Mouse (Mus musculus): ENCODE measurements at regions not wholly inside any gene's neighbourhood (a gene's known extent, or its start where the extent isn't known, plus 50 kb on each side); places are given as distances from the start of the nearest gene placed in this dataset.

DNA sequence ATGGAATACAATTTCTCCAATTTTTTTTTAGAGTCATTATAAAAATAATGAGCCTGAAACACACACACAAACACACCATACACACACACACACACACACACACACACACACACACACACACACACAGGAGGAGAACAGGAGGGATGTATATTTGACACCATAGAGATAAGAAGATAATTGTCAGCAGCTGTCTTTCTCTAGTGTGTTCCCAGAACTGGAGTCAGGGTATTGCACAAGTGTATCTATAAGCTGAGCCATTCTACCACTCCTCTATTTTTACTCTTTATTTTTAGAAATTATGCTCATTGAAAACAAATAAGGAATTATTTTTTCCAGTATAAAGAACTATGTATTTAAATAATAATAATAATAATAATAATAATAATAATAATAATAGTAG, 407.6 kb upstream of the Zic4 start:
- no peaks in the 10 kb centered on the region for H3K27me3 ChIP-seq (ENCODE audit: control insufficient read depth, insufficient read depth, low read length)
- H3K4me2 ChIP-seq (replicated peaks; ENCODE audit: low read depth, low read length) = no peak overlapping the region
- no peaks in the 10 kb centered on the region for H3K36me3 ChIP-seq (ENCODE audit: control insufficient read depth, insufficient read depth, low read length)
- H3K4me3 ChIP-seq (ENCODE audit: low read depth, low read length) = no peak overlapping the region
- H3K9me3 ChIP-seq (ENCODE audit: control insufficient read depth, low read length) = no peaks in the 10 kb centered on the region
- H3K9ac ChIP-seq (ENCODE audit: low read depth, low read length) = no peak overlapping the region
- no peak overlapping the region for H3K27ac ChIP-seq (ENCODE audit: low read depth, low read length)
- DNase-seq (ENCODE audit: low spot score) (no peak), ATAC-seq (ENCODE audit: low FRiP score) (no peak)
- no peaks in the 10 kb centered on the region for H3K4me1 ChIP-seq (replicated peaks; ENCODE audit: control insufficient read depth, insufficient read depth, low read length)

- no peak overlapping the region for H3K27ac ChIP-seq (ENCODE audit: low read depth, low read length)
- DNase-seq (ENCODE audit: low spot score) (no peak), ATAC-seq (ENCODE audit: low FRiP score) (no peak)
- H3K36me3 ChIP-seq (ENCODE audit: control insufficient read depth, insufficient read depth, low read length) = no peaks in the 10 kb centered on the region
- H3K9ac ChIP-seq (ENCODE audit: low read depth, low read length) = no peak overlapping the region
- no peak overlapping the region for H3K4me2 ChIP-seq (replicated peaks; ENCODE audit: low read depth, low read length)
- H3K9me3 ChIP-seq (ENCODE audit: control insufficient read depth, low read length) = no peaks in the 10 kb centered on the region
- no peaks in the 10 kb centered on the region for H3K27me3 ChIP-seq (ENCODE audit: control insufficient read depth, insufficient read depth, low read length)
- no peaks in the 10 kb centered on the region for H3K4me1 ChIP-seq (replicated peaks; ENCODE audit: control insufficient read depth, insufficient read depth, low read length)
- WGBS = 69% methylated on average over 4 of the region's 4 CpGs
- no peak overlapping the region for H3K4me3 ChIP-seq (ENCODE audit: low read depth, low read length)
These were observed 400.8 kb upstream of the Zic4 start for GRCm38 (mm10) chr9:90961436-90961835.

DNA sequence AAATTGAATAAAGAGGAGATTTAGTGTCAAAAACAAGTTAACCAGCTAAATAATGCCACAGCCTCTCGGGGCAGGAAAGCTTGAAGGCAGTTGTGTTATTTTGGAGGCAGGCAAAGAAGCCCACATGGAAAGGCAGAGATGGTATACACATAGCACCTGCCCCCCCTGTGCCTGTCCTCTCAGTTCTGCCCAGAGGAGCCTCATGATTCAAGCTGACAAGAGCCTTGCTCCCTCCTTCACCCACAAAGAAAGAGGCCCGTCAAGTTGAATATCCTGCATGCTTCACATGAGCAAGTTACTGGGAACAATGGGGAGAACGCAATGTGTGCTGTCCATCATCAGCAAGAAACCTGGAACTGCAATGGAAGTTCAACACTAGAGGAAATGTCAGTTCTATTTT, 398.2 kb upstream of the Zic4 start:
- Histone ChIP-seq H3K4me3 (ENCODE audit: low read depth, low read length) (no peak overlapping the region), H3K9ac (ENCODE audit: low read depth, low read length) (no peak overlapping the region), H3K27ac (ENCODE audit: low read depth, low read length) (no peak overlapping the region), H3K27me3 (ENCODE audit: control insufficient read depth, insufficient read depth, low read length) (no peaks in the 10 kb centered on the region), H3K4me2 (replicated peaks; ENCODE audit: low read depth, low read length) (no peak overlapping the region), H3K9me3 (ENCODE audit: control insufficient read depth, low read length) (no peaks in the 10 kb centered on the region), H3K36me3 (ENCODE audit: control insufficient read depth, insufficient read depth, low read length) (no peaks in the 10 kb centered on the region), H3K4me1 (replicated peaks; ENCODE audit: control insufficient read depth, insufficient read depth, low read length) (no peaks in the 10 kb centered on the region)
- peak; percentile 8 for DNase-seq (ENCODE audit: low spot score)
- ATAC-seq (ENCODE audit: low FRiP score) = 0 out of 2 replicates have a peak, but pooled peaks have one; percentile 27
- 30% methylated on average over 3 of the region's 3 CpGs for whole genome bisulfite sequencing

GRCm38 (mm10) chr9:90978730-90979129, 383.5 kb upstream of the Zic4 start:
- H3K4me1 ChIP-seq (replicated peaks; ENCODE audit: control insufficient read depth, insufficient read depth, low read length) = no peaks in the 10 kb centered on the region
- H3K9me3 ChIP-seq (ENCODE audit: control insufficient read depth, low read length) = no peaks in the 10 kb centered on the region
- H3K9ac ChIP-seq (ENCODE audit: low read depth, low read length) = no peak overlapping the region
- H3K4me2 ChIP-seq (replicated peaks; ENCODE audit: low read depth, low read length) = no peak overlapping the region
- ATAC-seq (ENCODE audit: low FRiP score) = no peak
- WGBS = 92% methylated on average over 4 of the region's 4 CpGs
- no peak overlapping the region for H3K27ac ChIP-seq (ENCODE audit: low read depth, low read length)
- no peaks in the 10 kb centered on the region for H3K36me3 ChIP-seq (ENCODE audit: control insufficient read depth, insufficient read depth, low read length)
- no peaks in the 10 kb centered on the region for H3K27me3 ChIP-seq (ENCODE audit: control insufficient read depth, insufficient read depth, low read length)
- no peak for DNase-seq (ENCODE audit: low spot score)
- H3K4me3 ChIP-seq (ENCODE audit: low read depth, low read length) = no peak overlapping the region

DNA sequence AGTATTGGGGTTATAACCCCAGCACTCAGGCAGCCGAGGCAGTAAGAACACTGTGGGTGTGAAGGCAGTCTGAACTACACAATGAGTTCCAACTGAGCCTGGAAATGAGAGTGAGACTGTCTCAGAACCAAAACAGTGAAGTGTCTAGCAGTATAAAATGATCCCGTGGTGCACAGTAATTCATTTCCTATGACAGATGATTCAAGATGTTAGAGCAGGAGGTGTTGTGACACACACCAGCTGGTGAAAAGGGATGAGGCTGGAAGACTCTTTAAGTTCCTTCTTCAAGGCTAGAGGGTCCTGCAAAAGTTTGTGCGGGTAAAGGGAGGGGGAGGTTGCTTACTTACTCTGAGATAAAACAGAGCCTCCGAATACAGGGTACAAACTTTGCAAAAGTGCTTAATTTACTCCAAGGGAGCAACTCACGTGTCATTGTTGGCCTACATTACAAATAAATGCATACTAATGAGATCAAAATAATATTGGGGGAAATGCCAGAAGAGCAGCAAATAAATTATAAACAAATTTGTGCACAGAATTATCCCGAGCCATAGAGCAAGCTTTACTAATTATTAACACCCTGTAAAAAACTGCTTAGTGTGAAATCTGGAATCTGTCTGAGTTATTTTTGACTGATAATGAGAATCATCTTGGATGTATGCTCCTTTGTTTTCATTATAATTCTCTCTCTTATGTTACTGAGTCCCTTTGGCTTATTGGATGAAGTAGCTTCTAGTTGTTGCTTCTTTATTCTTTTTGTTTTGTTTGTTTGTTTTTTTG, 382.0 kb upstream of the Zic4 start:
- no peak for ATAC-seq (ENCODE audit: low FRiP score)

DNA sequence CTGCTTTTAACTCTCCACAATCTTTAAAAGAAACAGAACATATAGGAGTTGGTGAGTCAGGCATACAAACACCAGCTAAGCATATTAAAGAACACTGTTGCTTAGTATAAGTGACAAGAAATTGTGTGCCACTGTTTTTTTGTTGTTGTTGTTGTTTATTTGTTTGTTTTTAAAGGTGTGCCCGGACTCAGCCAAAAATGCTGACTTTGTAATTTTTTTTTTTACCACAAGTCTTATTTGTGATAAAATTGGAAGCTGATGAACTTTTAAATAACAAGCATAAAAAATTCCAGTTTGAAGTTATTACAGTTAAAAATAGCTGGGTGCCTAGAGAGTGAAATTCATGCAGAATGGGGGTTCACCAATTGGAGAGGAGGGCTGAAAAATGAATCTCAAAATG, 363.0 kb upstream of the Zic4 start:
- Histone ChIP-seq H3K9ac (ENCODE audit: low read depth, low read length) (no peak overlapping the region), H3K9me3 (ENCODE audit: control insufficient read depth, low read length) (no peaks in the 10 kb centered on the region), H3K4me2 (replicated peaks; ENCODE audit: low read depth, low read length) (no peak overlapping the region), H3K27ac (ENCODE audit: low read depth, low read length) (no peak overlapping the region), H3K27me3 (ENCODE audit: control insufficient read depth, insufficient read depth, low read length) (no peaks in the 10 kb centered on the region), H3K4me3 (ENCODE audit: low read depth, low read length) (no peak overlapping the region), H3K4me1 (replicated peaks; ENCODE audit: control insufficient read depth, insufficient read depth, low read length) (no peaks in the 10 kb centered on the region), H3K36me3 (ENCODE audit: control insufficient read depth, insufficient read depth, low read length) (no peaks in the 10 kb centered on the region)
- ATAC-seq (ENCODE audit: low FRiP score) (no peak), DNase-seq (ENCODE audit: low spot score) (no peak)
- WGBS = 83% methylated on average over 1 of the region's 1 CpGs

More for the DNA sequence above, 382.0 kb upstream of the Zic4 start:
- DNase-seq (ENCODE audit: low spot score) = no peak
- Histone ChIP-seq H3K36me3 (ENCODE audit: control insufficient read depth, insufficient read depth, low read length) (no peaks in the 10 kb centered on the region), H3K9me3 (ENCODE audit: control insufficient read depth, low read length) (no peaks in the 10 kb centered on the region), H3K9ac (ENCODE audit: low read depth, low read length) (no peak overlapping the region), H3K27ac (ENCODE audit: low read depth, low read length) (no peak overlapping the region), H3K4me1 (replicated peaks; ENCODE audit: control insufficient read depth, insufficient read depth, low read length) (no peaks in the 10 kb centered on the region), H3K4me3 (ENCODE audit: low read depth, low read length) (no peak overlapping the region), H3K27me3 (ENCODE audit: control insufficient read depth, insufficient read depth, low read length) (no peaks in the 10 kb centered on the region), H3K4me2 (replicated peaks; ENCODE audit: low read depth, low read length) (no peak overlapping the region)
- WGBS = 80% methylated on average over 6 of the region's 6 CpGs

- DNase-seq (ENCODE audit: low spot score) (no peak), ATAC-seq (ENCODE audit: low FRiP score) (no peak)
- Histone ChIP-seq H3K4me3 (ENCODE audit: low read depth, low read length) (no peak overlapping the region), H3K27ac (ENCODE audit: low read depth, low read length) (no peak overlapping the region), H3K27me3 (ENCODE audit: control insufficient read depth, insufficient read depth, low read length) (no peaks in the 10 kb centered on the region), H3K9ac (ENCODE audit: low read depth, low read length) (no peak overlapping the region), H3K4me2 (replicated peaks; ENCODE audit: low read depth, low read length) (no peak overlapping the region), H3K36me3 (ENCODE audit: control insufficient read depth, insufficient read depth, low read length) (no peaks in the 10 kb centered on the region), H3K9me3 (ENCODE audit: control insufficient read depth, low read length) (no peaks in the 10 kb centered on the region), H3K4me1 (replicated peaks; ENCODE audit: control insufficient read depth, insufficient read depth, low read length) (no peaks in the 10 kb centered on the region)
- WGBS = 70% methylated on average over 4 of the region's 4 CpGs
These were observed 358.0 kb upstream of the Zic4 start for GRCm38 (mm10) chr9:91004214-91004613.

DNA sequence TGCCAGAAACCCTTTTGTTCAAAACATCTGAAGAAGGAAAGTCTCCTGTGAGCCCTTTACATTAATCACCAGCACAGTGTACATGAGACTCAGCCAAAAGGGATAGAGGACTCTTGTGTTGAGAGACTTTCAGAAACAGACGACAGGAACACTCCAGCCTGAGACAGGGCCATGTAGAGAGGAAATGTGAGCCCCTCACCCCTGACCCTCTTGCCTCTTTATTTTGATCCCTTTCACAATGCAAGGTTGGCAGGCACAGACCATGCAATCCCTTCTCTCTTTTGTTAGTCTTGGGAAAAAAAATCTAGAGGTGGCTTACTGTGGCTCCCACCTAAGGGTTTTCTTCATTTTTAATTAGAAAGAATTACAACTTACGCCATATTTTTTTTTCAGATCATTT, 321.7 kb upstream of the Zic4 start:
- no peak overlapping the region for H3K4me3 ChIP-seq (ENCODE audit: low read depth, low read length)
- 26% methylated on average over 2 of the region's 2 CpGs for WGBS
- DNase-seq (ENCODE audit: low spot score) = peak; percentile 25
- H3K27me3 ChIP-seq (ENCODE audit: control insufficient read depth, insufficient read depth, low read length) = no peaks in the 10 kb centered on the region
- H3K9me3 ChIP-seq (ENCODE audit: control insufficient read depth, low read length) = no peaks in the 10 kb centered on the region
- no peaks in the 10 kb centered on the region for H3K4me1 ChIP-seq (replicated peaks; ENCODE audit: control insufficient read depth, insufficient read depth, low read length)
- no peaks in the 10 kb centered on the region for H3K36me3 ChIP-seq (ENCODE audit: control insufficient read depth, insufficient read depth, low read length)
- H3K9ac ChIP-seq (ENCODE audit: low read depth, low read length) = no peak overlapping the region
- no peak overlapping the region for H3K27ac ChIP-seq (ENCODE audit: low read depth, low read length)
- peak; percentile 12; the same call in 1 of the 2 replicates for ATAC-seq (ENCODE audit: low FRiP score)
- H3K4me2 ChIP-seq (replicated peaks; ENCODE audit: low read depth, low read length) = no peak overlapping the region

GRCm38 (mm10) chr9:91048569-91048968, 313.6 kb upstream of the Zic4 start:
- Histone ChIP-seq H3K9me3 (ENCODE audit: control insufficient read depth, low read length) (no peaks in the 10 kb centered on the region), H3K27ac (ENCODE audit: low read depth, low read length) (no peak overlapping the region), H3K27me3 (ENCODE audit: control insufficient read depth, insufficient read depth, low read length) (no peaks in the 10 kb centered on the region), H3K36me3 (ENCODE audit: control insufficient read depth, insufficient read depth, low read length) (no peaks in the 10 kb centered on the region), H3K4me1 (replicated peaks; ENCODE audit: control insufficient read depth, insufficient read depth, low read length) (no peaks in the 10 kb centered on the region), H3K9ac (ENCODE audit: low read depth, low read length) (no peak overlapping the region), H3K4me3 (ENCODE audit: low read depth, low read length) (no peak overlapping the region), H3K4me2 (replicated peaks; ENCODE audit: low read depth, low read length) (no peak overlapping the region)
- WGBS = 37% methylated on average over 2 of the region's 2 CpGs
- ATAC-seq (ENCODE audit: low FRiP score) = no peak
- DNase-seq (ENCODE audit: low spot score) = no peak
